Comparison of ENCODE assay signal across 13 mouse cellular contexts in the genomic region with DNA sequence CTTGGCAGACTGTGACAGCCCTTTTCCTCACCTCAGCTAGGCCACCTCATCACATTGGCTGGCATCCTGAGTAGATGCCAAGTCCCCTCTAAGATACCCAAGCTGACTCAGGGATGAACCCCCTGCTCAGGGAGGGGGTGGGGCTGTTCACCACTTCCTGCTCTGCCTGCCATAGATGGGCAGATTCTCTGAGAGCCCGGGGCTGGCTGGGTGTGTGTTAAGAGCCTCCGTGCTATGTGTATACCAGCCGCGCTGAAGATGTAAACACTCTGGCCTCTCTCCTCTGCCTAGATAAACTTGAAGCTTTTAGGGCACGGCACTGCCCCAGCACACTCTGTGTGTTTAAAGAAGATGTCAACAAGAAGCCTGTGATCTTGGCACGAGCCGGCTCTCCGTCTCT. TPM values are rescaled to one million over a fixed set of nuclear protein-coding genes. Genes with fewer than 3 reads are reported as not detected.
DNase-seq lines count a peak whose midpoint lies in the region; ATAC-seq and TF ChIP-seq lines count a peak whose summit lies in the region.
"Had no signal": no experiment of that assay in that cellular context is flagged by ENCODE, and none has a peak within 500 bp of the region (broad histone marks: within the 10 kb centered on the region; RNA-seq: fewer than 3 reads in every experiment).

No protein-coding gene starts in this region.

- H3K4me1 ChIP-seq in embryonic facial prominence, embryonic 14.5 days (ENCODE audit: control insufficient read depth, insufficient read depth, low read length), result no peaks in the 10 kb centered on the region
- peaks cover 12% of the 10 kb centered on the region; the same call in 1 of the 2 replicates for H3K4me1 ChIP-seq in embryonic facial prominence, embryonic 10.5 days
- peaks cover 14% of the 10 kb centered on the region for H3K4me1 ChIP-seq in lung, embryonic 16.5 days (replicated peaks; ENCODE audit: control insufficient read depth, insufficient read depth, low read length)
- peaks cover 7% of the 10 kb centered on the region; the same call in 1 of the 2 replicates for H3K4me1 ChIP-seq in thymus, adult 2 months (replicated peaks; ENCODE audit: control insufficient read depth, insufficient read depth, low read length)
- no peaks in the 10 kb centered on the region for H3K4me1 ChIP-seq in forebrain, postnatal 0 days (ENCODE audit: insufficient read depth)

- H3K36me3 ChIP-seq in embryonic facial prominence, embryonic 14.5 days (ENCODE audit: control insufficient read depth, insufficient read depth, low read length), result no peaks in the 10 kb centered on the region
- H3K36me3 ChIP-seq in embryonic facial prominence, embryonic 10.5 days (replicated peaks), result no peaks in the 10 kb centered on the region
- H3K36me3 ChIP-seq in lung, embryonic 16.5 days (ENCODE audit: control insufficient read depth, insufficient read depth, low read length), result no peaks in the 10 kb centered on the region
- no peaks in the 10 kb centered on the region for H3K36me3 ChIP-seq in thymus, adult 2 months (ENCODE audit: control insufficient read depth, insufficient read depth, low read length)
- no peaks in the 10 kb centered on the region for H3K36me3 ChIP-seq in forebrain, postnatal 0 days (ENCODE audit: insufficient read depth)
- H3K36me3 ChIP-seq: embryonic facial prominence, embryonic 12.5 days had no signal

- no peak for DNase-seq in embryonic facial prominence, embryonic 14.5 days (ENCODE audit: low spot score)
- no peak for DNase-seq in embryonic facial prominence, embryonic 10.5 days (ENCODE audit: low spot score)
- DNase-seq in T-cell, adult 2 months (ENCODE audit: low spot score), result peak; percentile 52
- DNase-seq in thymus, adult 2 months, result peak; percentile 67
- no peak for DNase-seq in forebrain, postnatal 0 days
- DNase-seq in B cell, adult 2 months, result no peak
- DNase-seq in urinary bladder, adult 2 months (ENCODE audit: low spot score), result no peak
- DNase-seq: heart, postnatal 36 days; right cerebral cortex, postnatal 14 days had no signal

- no peak overlapping the region for H3K4me2 ChIP-seq in embryonic facial prominence, embryonic 14.5 days (ENCODE audit: low read depth, low read length)
- H3K4me2 ChIP-seq in lung, embryonic 16.5 days (ENCODE audit: low read depth, low read length), result peak overlapping the region; percentile 7; the same call in 1 of the 2 replicates
- no peak overlapping the region for H3K4me2 ChIP-seq in forebrain, postnatal 0 days (ENCODE audit: low read depth)
- H3K4me2 ChIP-seq: embryonic facial prominence, embryonic 12.5 days had no signal

- no peak for TF ChIP-seq POLR2A in thymus, adult 2 months (IDR thresholded peaks at IDR 0.05; ENCODE audit: control insufficient read depth, extremely low read depth, insufficient read depth, low read length, poor library complexity)

- no peaks in the 10 kb centered on the region for H3K27me3 ChIP-seq in embryonic facial prominence, embryonic 14.5 days (replicated peaks; ENCODE audit: control insufficient read depth, insufficient read depth, low read length)
- H3K27me3 ChIP-seq in embryonic facial prominence, embryonic 10.5 days (replicated peaks; ENCODE audit: low read depth, poor library complexity, severe bottlenecking), result peaks cover 5% of the 10 kb centered on the region; the same call in 1 of the 2 replicates
- H3K27me3 ChIP-seq in lung, embryonic 16.5 days (ENCODE audit: control insufficient read depth, insufficient read depth, low read depth, low read length), result no peaks in the 10 kb centered on the region
- no peaks in the 10 kb centered on the region for H3K27me3 ChIP-seq in thymus, adult 2 months (ENCODE audit: control insufficient read depth, insufficient read depth, low read length)
- H3K27me3 ChIP-seq in forebrain, postnatal 0 days (ENCODE audit: insufficient read depth, low read length), result no peaks in the 10 kb centered on the region
- H3K27me3 ChIP-seq: embryonic facial prominence, embryonic 12.5 days had no signal

- ATAC-seq in embryonic facial prominence, embryonic 14.5 days (ENCODE audit: low read depth), result peak; percentile 37; the same call in 1 of the 2 replicates
- peak; percentile 87 for ATAC-seq in lung, embryonic 16.5 days (ENCODE audit: low read depth)
- ATAC-seq in forebrain, postnatal 0 days, result no peak

- H3K27ac ChIP-seq in embryonic facial prominence, embryonic 14.5 days (replicated peaks; ENCODE audit: low read depth, low read length), result no peak overlapping the region
- H3K27ac ChIP-seq in embryonic facial prominence, embryonic 10.5 days (replicated peaks), result no peak overlapping the region
- H3K27ac ChIP-seq in lung, embryonic 16.5 days (ENCODE audit: low read length), result peak overlapping the region; percentile 44
- H3K27ac ChIP-seq in thymus, adult 2 months (ENCODE audit: control insufficient read depth, insufficient read depth, low read length), result no peak overlapping the region
- H3K27ac ChIP-seq in forebrain, postnatal 0 days (ENCODE audit: low read depth, low read length), result no peak overlapping the region
- H3K27ac ChIP-seq: embryonic facial prominence, embryonic 12.5 days had no signal

- WGBS in embryonic facial prominence, embryonic 14.5 days, result 41% methylated on average over 8 of the region's 8 CpGs
- 58% methylated on average over 8 of the region's 8 CpGs for WGBS in embryonic facial prominence, embryonic 10.5 days
- WGBS in lung, embryonic 16.5 days, result 1% methylated on average over 8 of the region's 8 CpGs
- 24% methylated on average over 8 of the region's 8 CpGs for WGBS in thymus, adult 2 months
- WGBS in forebrain, postnatal 0 days, result 71% methylated on average over 8 of the region's 8 CpGs

- no peak for TF ChIP-seq CTCF in thymus, adult 2 months (IDR thresholded peaks at IDR 0.05; ENCODE audit: borderline replicate concordance, control insufficient read depth, extremely low read depth, insufficient read depth, low read length, poor library complexity)
- no peak for TF ChIP-seq CTCF in forebrain, postnatal 0 days (IDR thresholded peaks at IDR 0.05; ENCODE audit: low read depth)

- no peak overlapping the region for H3K9ac ChIP-seq in embryonic facial prominence, embryonic 14.5 days (ENCODE audit: low read depth, low read length)
- H3K9ac ChIP-seq in lung, embryonic 16.5 days (ENCODE audit: low read length), result peak overlapping the region; percentile 43; the same call in 1 of the 2 replicates
- H3K9ac ChIP-seq in forebrain, postnatal 0 days, result no peak overlapping the region
- H3K9ac ChIP-seq: embryonic facial prominence, embryonic 12.5 days had no signal

- no peaks in the 10 kb centered on the region for H3K9me3 ChIP-seq in embryonic facial prominence, embryonic 14.5 days (ENCODE audit: control insufficient read depth, low read length)
- H3K9me3 ChIP-seq in embryonic facial prominence, embryonic 10.5 days, result no peaks in the 10 kb centered on the region
- no peaks in the 10 kb centered on the region; the same call in 1 of the 2 replicates for H3K9me3 ChIP-seq in lung, embryonic 16.5 days (ENCODE audit: control insufficient read depth, low read length)
- H3K9me3 ChIP-seq in forebrain, postnatal 0 days (ENCODE audit: low read length), result no peaks in the 10 kb centered on the region
- H3K9me3 ChIP-seq: embryonic facial prominence, embryonic 12.5 days had no signal

- H3K4me3 ChIP-seq in embryonic facial prominence, embryonic 14.5 days (ENCODE audit: low read depth, low read length), result no peak overlapping the region
- H3K4me3 ChIP-seq in embryonic facial prominence, embryonic 10.5 days, result no peak overlapping the region
- no peak overlapping the region for H3K4me3 ChIP-seq in lung, embryonic 16.5 days (ENCODE audit: low read length)
- no peak overlapping the region for H3K4me3 ChIP-seq in thymus, adult 2 months (ENCODE audit: control insufficient read depth, insufficient read depth, low read length)
- H3K4me3 ChIP-seq in forebrain, postnatal 0 days (ENCODE audit: low read depth, low read length), result no peak overlapping the region
- H3K4me3 ChIP-seq: embryonic facial prominence, embryonic 12.5 days had no signal

RNA-seq across cellular contexts. Expression of a gene that starts 4.4 kb away (rescaled TPM):
- not detected in 2 replicates for polyA plus RNA-seq in embryonic facial prominence, embryonic 14.5 days (2014; fragmentation: Nextera tagmentation; extraction: Ambion mirVana)
- polyA plus RNA-seq in embryonic facial prominence, embryonic 10.5 days (2016; fragmentation: Nextera tagmentation; extraction: Ambion mirVana), result not detected in 2 replicates
- polyA plus RNA-seq in lung, embryonic 16.5 days (2015; fragmentation: Nextera tagmentation; extraction: Ambion mirVana), result 0.72 and 0.87 TPM in 2 replicates
- 0.19 and 0.38 TPM in 2 replicates for polyA plus RNA-seq in thymus, adult 2 months (2012; rRNA removed)
- not detected in 2 replicates for total RNA-seq in forebrain, postnatal 0 days (2014; rRNA removed)
- polyA plus RNA-seq in forebrain, postnatal 0 days (2015; fragmentation: Nextera tagmentation; extraction: Ambion mirVana), result not detected in 2 replicates
- polyA plus RNA-seq in urinary bladder, adult 2 months (2012; rRNA removed), result 4.2 and 10.7 TPM in 2 replicates
- total RNA-seq: gastrocnemius, adult 18-20 months; heart, postnatal 36 days; liver, adult 2 months had no signal
- polyA plus RNA-seq: embryonic facial prominence, embryonic 12.5 days; liver, adult 2 months had no signal

RNA-seq across cellular contexts. Expression of a gene that starts 16.8 kb away (rescaled TPM):
- 9.5 and 10.3 TPM in 2 replicates for polyA plus RNA-seq in embryonic facial prominence, embryonic 14.5 days (2014; fragmentation: Nextera tagmentation; extraction: Ambion mirVana)
- polyA plus RNA-seq in embryonic facial prominence, embryonic 10.5 days (2016; fragmentation: Nextera tagmentation; extraction: Ambion mirVana), result 21.8 and 22.3 TPM in 2 replicates
- polyA plus RNA-seq in lung, embryonic 16.5 days (2015; fragmentation: Nextera tagmentation; extraction: Ambion mirVana), result 96.1 and 116 TPM in 2 replicates
- polyA plus RNA-seq in thymus, adult 2 months (2012; rRNA removed), result 12.7 and 13.7 TPM in 2 replicates
- 7.2 and 11.6 TPM in 2 replicates for total RNA-seq in forebrain, postnatal 0 days (2014; rRNA removed)
- 11.6 and 15.2 TPM in 2 replicates for polyA plus RNA-seq in forebrain, postnatal 0 days (2015; fragmentation: Nextera tagmentation; extraction: Ambion mirVana)
- polyA plus RNA-seq in urinary bladder, adult 2 months (2012; rRNA removed), result 37.2 and 41.5 TPM in 2 replicates

Comparison
In these comparisons a context has a peak if more than half of its experiments do, and no peak if none do; other contexts are left out.
1. DNase-seq: peak in T-cell, adult 2 months (single experiment) and thymus, adult 2 months (single experiment); none in embryonic facial prominence, embryonic 14.5 days (single experiment), embryonic facial prominence, embryonic 10.5 days (single experiment), forebrain, postnatal 0 days (single experiment), B cell, adult 2 months (0 of 2) and urinary bladder, adult 2 months (single experiment).